Mouse (Mus musculus): ENCODE results near the gene Tuba1a. TPM values are rescaled to one million over a fixed set of nuclear protein-coding genes. Genes with fewer than 3 reads are reported as not detected.

Gene Tuba1a
- 18.2 TPM for polyA plus RNA-seq (2014; fragmentation: Illumina TruSeq; extraction: RNeasy Lipid Tissue Mini Kit (QIAGEN cat#74804); ENCODE audit: low replicate concordance)

GRCm38 (mm10) chr15:98953401-98954356 lies at the start of gene Tuba1a, which contains the start of gene Gm49450:
Gene Tuba1a (minus strand): TSS chr15:98953703.
Gene Gm49450 (minus strand): TSS chr15:98953551.

GRCm38 (mm10) chr15:98934217-98934839 lies 19.2 kb downstream of the Tuba1a start, which contains the start of gene Tuba1b:
Gene Tuba1b (minus strand): TSS chr15:98934565.

GRCm38 (mm10) chr15:98917538-98918498 lies 35.7 kb downstream of the Tuba1a start, which contains the start of gene Lmbr1l:
Gene Lmbr1l (minus strand): TSS chr15:98918231.

Other genes starting within 250 kb of the Tuba1a start
- not detected for gene Ccdc65, start 245.5 kb downstream of the Tuba1a start, polyA plus RNA-seq (2014; fragmentation: Illumina TruSeq; extraction: RNeasy Lipid Tissue Mini Kit (QIAGEN cat#74804); ENCODE audit: low replicate concordance)
- gene Fkbp11, start 225.5 kb downstream of the Tuba1a start, polyA plus RNA-seq (2014; fragmentation: Illumina TruSeq; extraction: RNeasy Lipid Tissue Mini Kit (QIAGEN cat#74804); ENCODE audit: low replicate concordance), result not detected
- gene Arf3, start 190.5 kb downstream of the Tuba1a start, polyA plus RNA-seq (2014; fragmentation: Illumina TruSeq; extraction: RNeasy Lipid Tissue Mini Kit (QIAGEN cat#74804); ENCODE audit: low replicate concordance), result 17.6 TPM
- not detected for gene Wnt10b, start 175.6 kb downstream of the Tuba1a start, polyA plus RNA-seq (2014; fragmentation: Illumina TruSeq; extraction: RNeasy Lipid Tissue Mini Kit (QIAGEN cat#74804); ENCODE audit: low replicate concordance)
- not detected for gene Wnt1, start 163.8 kb downstream of the Tuba1a start, polyA plus RNA-seq (2014; fragmentation: Illumina TruSeq; extraction: RNeasy Lipid Tissue Mini Kit (QIAGEN cat#74804); ENCODE audit: low replicate concordance)
- gene Ddn, start 144.2 kb downstream of the Tuba1a start, polyA plus RNA-seq (2014; fragmentation: Illumina TruSeq; extraction: RNeasy Lipid Tissue Mini Kit (QIAGEN cat#74804); ENCODE audit: low replicate concordance), result not detected
- 25.9 TPM for gene Prkag1, start 122.2 kb downstream of the Tuba1a start, polyA plus RNA-seq (2014; fragmentation: Illumina TruSeq; extraction: RNeasy Lipid Tissue Mini Kit (QIAGEN cat#74804); ENCODE audit: low replicate concordance)
- gene Kmt2d, start 82.5 kb downstream of the Tuba1a start, polyA plus RNA-seq (2014; fragmentation: Illumina TruSeq; extraction: RNeasy Lipid Tissue Mini Kit (QIAGEN cat#74804); ENCODE audit: low replicate concordance), result 1.7 TPM
- gene Rhebl1, start 59.2 kb downstream of the Tuba1a start, polyA plus RNA-seq (2014; fragmentation: Illumina TruSeq; extraction: RNeasy Lipid Tissue Mini Kit (QIAGEN cat#74804); ENCODE audit: low replicate concordance), result 13.2 TPM
- gene Dhh, start 55.2 kb downstream of the Tuba1a start, polyA plus RNA-seq (2014; fragmentation: Illumina TruSeq; extraction: RNeasy Lipid Tissue Mini Kit (QIAGEN cat#74804); ENCODE audit: low replicate concordance), result not detected
- gene Lmbr1l, start 35.5 kb downstream of the Tuba1a start, polyA plus RNA-seq (2014; fragmentation: Illumina TruSeq; extraction: RNeasy Lipid Tissue Mini Kit (QIAGEN cat#74804); ENCODE audit: low replicate concordance), result 4.2 TPM
- gene Tuba1b, start 19.1 kb downstream of the Tuba1a start, polyA plus RNA-seq (2014; fragmentation: Illumina TruSeq; extraction: RNeasy Lipid Tissue Mini Kit (QIAGEN cat#74804); ENCODE audit: low replicate concordance), result 12.4 TPM
- gene Gm49450, start 152 bp downstream of the Tuba1a start, polyA plus RNA-seq (2014; fragmentation: Illumina TruSeq; extraction: RNeasy Lipid Tissue Mini Kit (QIAGEN cat#74804); ENCODE audit: low replicate concordance), result not detected
- 10.2 TPM for gene Tuba1c, start 76.2 kb upstream of the Tuba1a start, polyA plus RNA-seq (2014; fragmentation: Illumina TruSeq; extraction: RNeasy Lipid Tissue Mini Kit (QIAGEN cat#74804); ENCODE audit: low replicate concordance)
- 0.45 TPM for gene Prph, start 101.5 kb upstream of the Tuba1a start, polyA plus RNA-seq (2014; fragmentation: Illumina TruSeq; extraction: RNeasy Lipid Tissue Mini Kit (QIAGEN cat#74804); ENCODE audit: low replicate concordance)
- 0.71 TPM for gene Troap, start 120.9 kb upstream of the Tuba1a start, polyA plus RNA-seq (2014; fragmentation: Illumina TruSeq; extraction: RNeasy Lipid Tissue Mini Kit (QIAGEN cat#74804); ENCODE audit: low replicate concordance)
- not detected for gene C1ql4, start 134.1 kb upstream of the Tuba1a start, polyA plus RNA-seq (2014; fragmentation: Illumina TruSeq; extraction: RNeasy Lipid Tissue Mini Kit (QIAGEN cat#74804); ENCODE audit: low replicate concordance)
- gene Dnajc22, start 139.5 kb upstream of the Tuba1a start, polyA plus RNA-seq (2014; fragmentation: Illumina TruSeq; extraction: RNeasy Lipid Tissue Mini Kit (QIAGEN cat#74804); ENCODE audit: low replicate concordance), result 11.9 TPM
- gene Spats2, start 172.2 kb upstream of the Tuba1a start, polyA plus RNA-seq (2014; fragmentation: Illumina TruSeq; extraction: RNeasy Lipid Tissue Mini Kit (QIAGEN cat#74804); ENCODE audit: low replicate concordance), result 11.5 TPM